Mouse (Mus musculus) left cerebral cortex, adult 2 months (tissue): ENCODE data around the gene Efr3b. TPM values are rescaled to one million over a fixed set of nuclear protein-coding genes. Genes with fewer than 3 reads are reported as not detected.
A peak's percentile ranks its signal among the peaks of the same experiment; 100 is the strongest.

Source experiments
- DNase-seq, 2 experiments: peaks; one replicate each; pipeline ENCODE4 v3.0.0; 2021 to 2022; ENCODE audit warnings: low spot score in 2 of 2, mixed read lengths in 1 of 2; ENCODE audit errors: extremely low spot score in 1 of 2
- H3K27ac ChIP-seq: fragments of 200-600 bp; 2 replicates; pipeline ENCODE4 v1.8.1; 2022
- H3K4me3 ChIP-seq: fragments of 200-600 bp; 2 replicates; pipeline ENCODE4 v1.8.1; 2022
- CTCF ChIP-seq: fragments of 200-600 bp; IDR thresholded peaks from 2 replicates; pipeline ENCODE4 v1.8.1; 2022; ENCODE audit warnings: antibody characterized with exemption, mild to moderate bottlenecking, moderate library complexity
- intact Hi-C: fragments of 180-260 bp; cut with DNase I; formaldehyde crosslinking; loops from one replicate; pipeline ENCODE4 v1.15.1; 2025
- total RNA-seq, 2 experiments: library from RNA; stranded (reverse); gene quantifications; 2 replicates each; pipeline ENCODE4 v1.2.3; 2021

The Efr3b gene
- total RNA-seq, 2 experiments from 2014 or later, result 104 to 114 TPM

DNA sequence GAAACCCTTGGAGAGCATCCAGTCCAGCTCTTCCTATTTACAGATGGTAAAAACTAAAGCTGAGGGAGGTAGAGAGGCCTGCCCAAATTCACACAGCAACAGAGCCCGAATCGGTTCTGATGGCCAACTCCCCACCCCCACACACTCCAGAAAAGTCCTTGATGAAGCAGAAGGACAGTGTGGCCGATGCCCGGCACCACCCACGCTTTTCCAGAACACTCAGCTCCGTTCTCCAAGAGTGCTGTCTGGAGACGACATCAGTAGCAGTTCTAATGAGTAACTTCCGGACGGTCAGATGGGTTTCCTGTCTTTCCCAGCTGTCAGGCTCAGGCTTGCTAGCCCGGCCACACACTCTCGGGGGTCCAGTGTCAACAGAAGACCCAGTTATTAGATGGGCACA lies 10.2 kb downstream of the Efr3b start:
- no peak for TF ChIP-seq CTCF
- intact Hi-C loops, result no loop called here
- Histone ChIP-seq H3K27ac (peak overlapping the region; percentile 66), H3K4me3 (no peak overlapping the region)
- DNase-seq, result peak in 1 of 2 experiments; percentile 62

DNA sequence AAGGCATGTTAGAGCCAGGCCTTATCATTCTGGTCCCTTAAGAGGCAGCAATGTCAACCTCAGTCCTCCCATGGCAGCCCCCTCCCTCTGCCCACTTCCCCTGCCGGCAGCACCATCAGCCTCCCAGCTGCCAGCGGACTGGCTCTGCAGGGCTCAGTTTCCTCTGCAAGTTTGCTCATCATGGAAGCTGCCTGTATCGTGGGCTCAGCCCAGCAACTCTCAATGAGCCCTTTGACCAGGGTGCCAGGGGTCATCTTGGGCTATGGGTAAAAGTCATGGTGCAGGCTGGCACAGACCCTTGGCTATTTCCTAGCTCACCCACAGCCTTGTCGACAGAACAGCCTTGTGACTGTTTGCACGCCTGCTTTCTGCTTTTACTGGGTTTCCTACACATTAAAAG lies 14.4 kb downstream of the Efr3b start:
- peak overlapping the region; percentile 3; the same call in 1 of the 2 replicates for H3K27ac ChIP-seq
- no peak overlapping the region for H3K4me3 ChIP-seq
- no peak for DNase-seq
- no peak for TF ChIP-seq CTCF
- intact Hi-C loops, result no loop called here

DNA sequence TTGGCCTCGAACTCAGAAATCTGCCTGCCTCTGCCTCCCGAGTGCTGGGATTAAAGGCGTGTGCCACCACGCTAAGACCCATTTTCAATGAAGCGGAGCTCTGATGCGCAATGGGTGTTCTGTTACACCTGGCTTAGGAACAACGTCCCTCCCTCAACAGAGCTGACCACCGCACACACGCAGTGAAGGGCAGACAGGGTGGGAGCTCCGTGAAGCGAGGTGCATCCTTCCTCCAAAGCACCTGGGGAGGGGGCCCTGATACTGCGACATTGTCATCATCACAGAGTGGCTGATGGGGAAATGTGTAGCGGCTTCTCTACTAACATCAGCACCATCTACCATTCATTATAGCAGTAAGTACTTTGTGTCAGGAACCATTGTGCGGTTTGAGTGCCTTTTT lies 15.2 kb downstream of the Efr3b start:
- no peak for DNase-seq
- TF ChIP-seq CTCF, result no peak
- intact Hi-C loops, result no loop called here
- H3K4me3 ChIP-seq, result no peak overlapping the region
- no peak overlapping the region for H3K27ac ChIP-seq

DNA sequence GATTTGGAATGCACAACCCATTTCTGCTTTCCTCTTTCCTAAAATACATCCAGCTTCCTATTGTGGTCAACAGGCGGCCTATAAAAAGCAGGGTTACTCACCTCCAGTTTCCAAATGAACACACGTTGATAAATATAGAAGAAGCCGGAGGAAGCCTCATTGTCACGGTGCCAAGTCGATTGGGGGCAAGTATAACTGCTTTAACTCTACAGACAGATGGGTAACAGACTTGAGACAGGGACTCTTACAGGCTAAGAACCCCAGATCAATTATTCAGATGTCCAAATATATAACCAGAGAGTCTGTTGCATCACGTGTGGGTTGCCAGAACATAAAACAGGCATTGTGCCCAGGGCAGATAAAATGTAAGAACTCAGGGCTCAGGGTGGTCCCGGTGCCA lies 15.9 kb downstream of the Efr3b start:
- TF ChIP-seq CTCF, result no peak
- no peak for DNase-seq
- intact Hi-C loops, result no loop called here
- Histone ChIP-seq H3K27ac (peak overlapping the region; percentile 1; the same call in 1 of the 2 replicates), H3K4me3 (no peak overlapping the region)

DNA sequence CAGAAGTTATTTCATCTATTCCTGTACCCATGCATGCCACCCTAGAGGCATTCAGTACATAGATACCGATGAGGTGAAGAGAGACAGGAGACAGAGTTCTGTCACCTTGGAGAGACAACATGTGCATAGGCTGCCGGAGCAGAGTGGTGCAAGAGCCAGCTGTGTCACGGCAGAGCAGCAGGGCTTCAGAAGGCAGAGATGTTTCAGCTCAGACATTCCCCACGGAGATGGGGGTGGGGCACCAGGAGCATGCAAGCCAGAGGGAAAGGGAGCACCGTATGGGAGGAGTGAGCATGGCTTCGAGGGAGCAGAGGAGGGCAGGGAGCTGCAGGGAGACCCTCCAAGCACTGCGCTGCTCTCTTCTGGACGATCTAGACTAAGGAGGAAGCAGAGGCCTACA lies 18.2 kb downstream of the Efr3b start:
- intact Hi-C loops, result no loop called here
- no peak for DNase-seq
- H3K27ac ChIP-seq, result no peak overlapping the region
- H3K4me3 ChIP-seq, result no peak overlapping the region
- no peak for TF ChIP-seq CTCF

DNA sequence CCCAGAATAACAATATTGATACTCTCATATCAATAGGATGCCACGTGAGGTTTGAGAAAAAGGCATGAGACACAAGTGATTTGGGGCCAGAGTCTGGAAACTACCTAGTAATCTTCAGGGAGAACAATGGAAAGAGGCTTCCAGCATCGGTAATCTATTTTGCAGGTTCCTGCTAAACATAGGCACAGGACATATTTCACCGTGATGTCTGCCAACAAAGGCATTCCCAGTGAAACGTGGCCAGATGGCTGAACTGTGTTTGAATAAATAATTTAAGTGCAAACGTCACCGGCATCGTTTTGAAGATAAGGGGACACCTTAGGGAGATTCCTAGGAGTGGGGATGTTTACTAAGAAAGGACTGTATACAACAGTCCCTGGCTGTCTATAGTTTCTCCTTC lies 22.4 kb downstream of the Efr3b start:
- Histone ChIP-seq H3K4me3 (no peak overlapping the region), H3K27ac (peak overlapping the region; percentile 17; the same call in 1 of the 2 replicates)
- no peak for DNase-seq
- intact Hi-C loops, result no loop called here
- TF ChIP-seq CTCF, result no peak

DNA sequence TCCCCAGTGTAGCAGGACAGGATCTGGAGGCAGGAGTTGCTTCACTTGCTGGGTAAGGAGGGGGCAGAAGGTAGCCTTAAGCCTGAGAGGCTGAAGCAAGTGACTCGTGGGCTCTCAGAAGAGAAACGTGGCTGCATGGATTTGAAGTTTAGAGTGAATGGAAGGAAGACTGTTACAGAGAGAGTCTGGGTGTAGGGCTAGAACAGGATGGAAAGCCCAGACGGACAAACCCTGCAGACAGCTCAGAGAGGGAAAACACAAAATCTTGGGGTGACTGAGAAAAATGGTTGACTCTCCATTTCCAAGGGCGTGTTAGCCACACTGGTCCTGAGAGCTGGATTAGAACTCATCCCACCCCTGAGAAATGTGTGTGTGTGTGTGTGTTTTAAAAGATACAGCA lies 23.0 kb downstream of the Efr3b start:
- DNase-seq, result no peak
- TF ChIP-seq CTCF, result no peak
- intact Hi-C loops, result no loop called here
- Histone ChIP-seq H3K4me3 (no peak overlapping the region), H3K27ac (peak overlapping the region; percentile 45; the same call in 1 of the 2 replicates)

DNA sequence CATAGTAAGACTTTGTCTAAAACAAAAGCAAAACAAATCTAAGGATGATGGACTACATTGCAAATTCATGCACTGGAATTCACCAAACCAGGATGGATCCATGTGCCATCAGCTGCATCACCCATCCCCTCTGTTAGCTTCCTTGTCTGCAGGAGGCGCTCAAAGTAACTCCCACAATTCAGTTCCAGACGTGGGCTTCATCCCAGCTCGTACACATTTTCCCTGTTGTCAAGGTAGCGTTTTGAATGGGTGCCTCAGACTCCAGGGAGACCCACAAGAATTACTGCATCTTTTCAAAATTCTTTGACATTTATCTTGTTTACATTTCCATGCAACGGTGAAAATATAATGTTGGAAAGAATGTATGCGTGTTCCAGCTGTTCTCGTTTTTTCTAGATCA lies 23.5 kb downstream of the Efr3b start:
- intact Hi-C loops, result no loop called here
- DNase-seq, result no peak
- peak overlapping the region; percentile 45; the same call in 1 of the 2 replicates for H3K27ac ChIP-seq
- no peak overlapping the region for H3K4me3 ChIP-seq
- TF ChIP-seq CTCF, result no peak; the same call in 1 of the 2 replicates

DNA sequence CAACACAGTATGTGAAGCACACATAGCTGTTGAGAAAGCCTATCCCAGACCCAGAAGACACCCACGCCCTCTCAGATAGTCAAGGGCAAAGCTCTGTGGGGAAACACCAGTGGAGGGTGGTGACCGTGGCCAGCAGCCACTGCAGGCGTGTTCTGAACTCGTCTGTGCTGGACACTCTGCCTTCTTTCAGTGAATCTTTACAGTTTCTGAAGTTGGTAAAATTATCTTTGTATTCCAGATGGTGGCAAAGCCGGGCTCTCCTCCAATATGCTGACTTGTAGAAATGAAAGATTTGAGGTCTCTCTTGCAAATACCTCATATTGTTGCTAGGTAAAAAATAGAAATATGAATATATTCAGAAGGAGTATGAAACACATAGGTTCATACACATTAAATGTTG lies 27.0 kb downstream of the Efr3b start:
- TF ChIP-seq CTCF, result no peak
- intact Hi-C loops, result no loop called here
- H3K27ac ChIP-seq, result peak overlapping the region; percentile 88
- H3K4me3 ChIP-seq, result no peak overlapping the region
- peak in 1 of 2 experiments; percentile 43 for DNase-seq

DNA sequence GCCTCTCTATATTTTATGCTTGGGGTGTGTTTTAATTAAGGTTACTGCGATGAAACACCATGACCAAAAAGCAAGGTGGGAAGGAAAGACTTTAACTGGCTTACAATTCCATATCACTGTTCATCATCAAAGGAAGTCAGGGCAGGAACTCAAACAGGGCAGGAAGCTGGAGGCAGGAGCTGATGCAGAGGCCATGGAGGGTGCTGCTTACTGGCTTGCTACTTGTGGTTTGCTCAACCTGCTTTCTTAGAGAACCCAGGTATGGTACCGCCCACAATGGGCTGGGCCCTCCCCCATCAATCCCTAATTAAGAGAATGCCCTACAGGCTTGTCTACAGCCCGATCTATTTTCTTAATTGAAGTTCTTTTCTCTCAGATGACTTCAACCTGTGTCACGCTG lies 27.4 kb downstream of the Efr3b start:
- DNase-seq, result no peak
- H3K27ac ChIP-seq, result peak overlapping the region; percentile 88
- intact Hi-C loops, result no loop called here
- TF ChIP-seq CTCF, result no peak
- H3K4me3 ChIP-seq, result no peak overlapping the region

DNA sequence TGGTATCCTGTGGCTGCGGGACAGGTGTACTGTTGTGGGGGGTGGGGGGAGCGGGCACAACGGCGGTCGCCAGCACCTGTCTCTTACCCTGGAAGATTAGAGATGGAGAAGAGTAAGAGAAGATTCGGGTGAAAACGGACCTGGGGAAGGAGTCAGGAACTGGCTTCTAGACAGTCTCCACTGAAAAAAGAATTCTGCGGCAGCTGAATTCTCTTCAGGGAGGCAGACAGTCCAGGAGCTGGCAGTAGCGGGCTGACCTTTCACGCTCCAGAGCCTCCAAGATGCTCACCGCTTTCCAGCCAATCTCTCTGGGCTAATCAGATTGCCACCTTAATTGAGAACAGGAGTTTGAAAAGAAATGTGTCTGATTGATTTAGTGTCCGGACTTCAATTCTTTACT lies 30.0 kb downstream of the Efr3b start:
- intact Hi-C loops, result no loop called here
- Histone ChIP-seq H3K4me3 (no peak overlapping the region), H3K27ac (peak overlapping the region; percentile 88; the same call in 1 of the 2 replicates)
- no peak for TF ChIP-seq CTCF
- DNase-seq, result no peak

DNA sequence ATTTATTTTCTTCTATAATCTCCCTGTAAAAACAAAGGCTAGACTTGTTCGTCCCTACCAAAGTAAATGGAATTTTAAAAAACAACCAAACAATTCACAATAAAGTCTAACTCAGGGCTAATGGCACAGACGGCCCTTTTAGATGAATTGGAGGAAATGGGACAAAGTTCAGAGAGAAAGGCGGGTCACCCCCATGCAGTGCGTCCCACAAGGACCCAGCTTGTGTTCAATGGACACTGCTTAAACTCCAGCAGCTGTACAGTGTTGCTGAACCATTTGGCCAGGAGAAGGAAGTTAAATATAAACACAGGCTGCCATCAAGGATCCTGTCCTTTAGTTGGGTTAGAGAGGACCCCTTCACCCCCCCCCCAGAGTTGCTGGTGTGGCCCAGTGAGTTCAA lies 30.9 kb downstream of the Efr3b start:
- no peak for DNase-seq
- TF ChIP-seq CTCF, result no peak
- peak overlapping the region; percentile 88 for H3K27ac ChIP-seq
- no peak overlapping the region for H3K4me3 ChIP-seq
- intact Hi-C loops, result loop anchor here (2.0 kb wide), 1 partner anchor 31 kb away; the partner anchor contains the start of gene Efr3b

DNA sequence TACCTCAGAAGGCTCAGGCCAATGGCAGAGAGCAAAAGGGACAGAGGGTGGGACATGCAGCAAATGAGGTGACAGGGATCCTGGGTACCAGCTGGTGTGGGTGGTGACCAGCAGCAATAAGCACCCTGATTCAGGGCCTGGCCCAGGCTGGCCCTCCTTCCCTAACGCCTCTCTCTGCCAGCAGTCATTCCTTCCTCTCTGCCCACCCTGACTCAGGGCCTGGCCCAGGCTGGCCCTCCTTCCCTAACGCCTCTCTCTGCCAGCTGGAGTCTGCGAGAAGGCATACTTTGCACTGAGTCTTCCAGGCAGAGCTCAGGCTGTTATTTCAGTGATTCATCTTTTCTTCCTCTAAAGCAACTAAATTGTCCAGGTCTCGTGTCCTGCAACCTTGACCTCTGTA lies 31.5 kb downstream of the Efr3b start:
- no peak overlapping the region for H3K4me3 ChIP-seq
- TF ChIP-seq CTCF, result no peak
- intact Hi-C loops, result loop anchor here (2.0 kb wide), 1 partner anchor 32 kb away; the partner anchor contains the start of gene Efr3b
- no peak for DNase-seq
- peak overlapping the region; percentile 88 for H3K27ac ChIP-seq
